Mouse (Mus musculus): ENCODE measurements around the gene Gas1. TPM values are rescaled to one million over a fixed set of nuclear protein-coding genes. Genes with fewer than 3 reads are reported as not detected.
A peak's percentile ranks its signal among the peaks of the same experiment; 100 is the strongest.

Gene Gas1
- polyA plus RNA-seq, 1 experiment from 2014 or later, result 201 TPM

DNA sequence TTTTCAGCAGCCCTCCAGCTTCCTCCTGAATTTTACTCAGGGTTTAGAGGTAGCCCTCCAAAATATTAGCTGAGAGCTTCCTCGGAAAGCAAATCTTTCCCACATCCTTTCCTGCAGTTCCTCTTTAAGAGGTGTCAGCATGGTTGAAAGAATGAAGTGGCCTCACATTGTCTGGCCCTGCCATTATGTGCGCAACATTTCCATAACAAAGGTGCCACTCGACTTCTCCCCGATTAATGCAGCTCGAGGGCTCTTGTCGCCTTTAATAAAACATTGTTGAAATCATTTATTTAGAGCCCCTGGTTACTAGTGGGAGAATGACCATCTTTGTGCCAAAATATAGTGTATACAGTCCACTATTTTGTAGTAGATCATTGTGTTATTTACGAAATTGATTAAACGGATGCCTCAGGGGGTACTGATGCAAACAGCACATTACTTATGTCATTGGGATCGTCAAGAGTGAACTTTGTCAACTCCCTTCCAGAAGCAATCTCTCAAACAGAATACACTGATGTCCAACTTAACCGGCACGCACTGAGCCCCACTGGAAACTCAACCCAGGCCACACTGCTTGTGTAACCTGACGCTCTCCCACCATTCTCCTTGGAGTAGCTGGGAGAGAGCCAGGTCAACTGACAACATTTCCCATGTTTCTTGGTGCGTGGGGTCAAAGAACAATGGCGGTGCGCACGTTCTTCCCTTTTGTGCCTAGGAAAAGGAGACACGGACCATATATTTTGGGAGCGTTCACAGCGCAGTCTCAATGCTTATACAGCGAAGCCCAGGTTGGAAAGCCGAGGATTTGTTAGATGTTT, 6.1 kb downstream of the Gas1 start:
- ATAC-seq (ENCODE audit: insufficient number of reproducible peaks, low FRiP score, low TSS enrichment, low read depth) (no peak), DNase-seq (ENCODE audit: low spot score) (no peak)
- Histone ChIP-seq H3K9me3 (ENCODE audit: control insufficient read depth, low read length) (no peaks in the 10 kb centered on the region), H3K4me2 (ENCODE audit: low read depth, severe bottlenecking) (no peak overlapping the region), H3K9ac (ENCODE audit: low read length) (no peak overlapping the region), H3K27me3 (ENCODE audit: control insufficient read depth, insufficient read depth, low read length) (no peaks in the 10 kb centered on the region), H3K36me3 (ENCODE audit: control insufficient read depth, insufficient read depth, low read length) (no peaks in the 10 kb centered on the region), H3K4me3 (ENCODE audit: low read depth, low read length) (no peak overlapping the region), H3K4me1 (ENCODE audit: control insufficient read depth, insufficient read depth, low read length) (peaks cover 14% of the 10 kb centered on the region), H3K27ac (replicated peaks; ENCODE audit: low read depth, low read length) (no peak overlapping the region)
- WGBS, result 74% methylated on average over 21 of the region's 21 CpGs

DNA sequence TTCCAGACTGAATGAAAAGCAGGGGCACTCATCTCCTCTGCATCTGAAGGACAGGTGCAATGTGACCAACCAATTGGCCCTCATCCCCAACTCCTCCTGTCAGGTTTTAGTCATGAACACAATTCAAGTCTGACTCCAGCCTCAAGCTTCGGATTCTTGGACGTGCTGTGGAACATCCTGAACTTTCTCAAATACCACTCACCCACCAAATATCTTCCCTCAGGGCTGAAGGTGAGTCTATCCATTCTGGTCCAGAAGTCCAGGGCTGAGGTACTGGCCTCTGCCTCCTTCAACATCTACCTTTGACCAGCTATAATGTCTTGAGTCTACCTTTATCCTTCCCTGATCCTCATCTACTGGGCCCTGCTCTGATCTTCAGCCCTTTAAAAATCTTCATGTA, 8.1 kb downstream of the Gas1 start:
- 95% methylated on average over 2 of the region's 2 CpGs for WGBS
- Histone ChIP-seq H3K9ac (ENCODE audit: low read length) (no peak overlapping the region), H3K4me2 (ENCODE audit: low read depth, severe bottlenecking) (no peak overlapping the region), H3K36me3 (ENCODE audit: control insufficient read depth, insufficient read depth, low read length) (no peaks in the 10 kb centered on the region), H3K4me3 (ENCODE audit: low read depth, low read length) (no peak overlapping the region), H3K27me3 (ENCODE audit: control insufficient read depth, insufficient read depth, low read length) (no peaks in the 10 kb centered on the region), H3K4me1 (ENCODE audit: control insufficient read depth, insufficient read depth, low read length) (peaks cover 14% of the 10 kb centered on the region), H3K27ac (replicated peaks; ENCODE audit: low read depth, low read length) (no peak overlapping the region), H3K9me3 (ENCODE audit: control insufficient read depth, low read length) (no peaks in the 10 kb centered on the region)
- DNase-seq (ENCODE audit: low spot score), result no peak
- no peak for ATAC-seq (ENCODE audit: insufficient number of reproducible peaks, low FRiP score, low TSS enrichment, low read depth)

DNA sequence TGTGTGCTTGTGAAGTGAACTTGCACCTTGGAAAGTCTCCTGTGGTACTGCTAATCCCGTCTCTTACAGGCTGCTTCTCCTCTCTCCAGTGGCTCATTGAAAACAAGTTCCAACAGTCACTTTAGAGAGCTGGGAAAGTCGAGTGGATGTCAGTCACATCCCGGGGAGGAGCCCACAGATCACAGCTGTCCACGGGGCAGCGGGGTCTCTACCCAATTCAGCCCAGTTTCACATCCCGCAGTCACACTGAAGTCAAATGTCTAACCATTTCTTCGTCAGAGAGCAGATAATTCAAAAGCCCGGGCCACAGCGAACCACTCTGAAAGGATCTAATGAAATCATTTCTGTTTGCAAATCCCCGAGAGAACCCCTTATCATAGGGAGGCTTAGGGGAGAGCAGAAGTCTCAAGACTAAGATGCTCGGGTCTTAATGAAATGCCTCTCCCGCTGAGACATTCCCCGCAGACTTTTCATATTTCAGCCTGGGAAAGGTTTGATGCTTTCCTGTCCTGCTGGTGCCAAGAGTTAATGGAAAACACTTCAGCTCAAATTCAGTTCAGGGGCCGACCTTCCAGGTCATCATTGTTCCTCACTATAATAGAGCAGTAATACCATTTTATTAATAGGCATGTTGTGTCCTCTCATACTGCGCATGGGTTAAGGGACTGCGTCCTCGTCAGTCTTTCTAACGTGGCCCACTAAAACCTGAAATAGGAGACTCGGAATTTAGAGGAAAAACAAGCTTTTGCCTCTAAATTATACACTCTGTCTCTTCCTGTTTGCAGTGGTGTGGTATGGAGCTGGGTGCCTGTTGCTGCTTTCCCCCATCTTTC, 20.7 kb downstream of the Gas1 start:
- 0 out of 2 replicates have a peak, but pooled peaks cover 4% of the 10 kb centered on the region for H3K9me3 ChIP-seq (ENCODE audit: control insufficient read depth, low read length)
- no peak for ATAC-seq (ENCODE audit: insufficient number of reproducible peaks, low FRiP score, low TSS enrichment, low read depth)
- H3K4me2 ChIP-seq (ENCODE audit: low read depth, severe bottlenecking), result no peak overlapping the region
- H3K4me1 ChIP-seq (ENCODE audit: control insufficient read depth, insufficient read depth, low read length), result 0 out of 2 replicates have a peak, but pooled peaks cover 6% of the 10 kb centered on the region
- no peak overlapping the region for H3K27ac ChIP-seq (replicated peaks; ENCODE audit: low read depth, low read length)
- H3K4me3 ChIP-seq (ENCODE audit: low read depth, low read length), result no peak overlapping the region
- no peak overlapping the region for H3K9ac ChIP-seq (ENCODE audit: low read length)
- 28% methylated on average over 19 of the region's 19 CpGs for WGBS
- no peaks in the 10 kb centered on the region for H3K36me3 ChIP-seq (ENCODE audit: control insufficient read depth, insufficient read depth, low read length)
- no peak for DNase-seq (ENCODE audit: low spot score)
- H3K27me3 ChIP-seq (ENCODE audit: control insufficient read depth, insufficient read depth, low read length), result no peaks in the 10 kb centered on the region

GRCm38 (mm10) chr13:60154170-60154569, 23.0 kb downstream of the Gas1 start:
- H3K4me3 ChIP-seq (ENCODE audit: low read depth, low read length), result no peak overlapping the region
- H3K9me3 ChIP-seq (ENCODE audit: control insufficient read depth, low read length), result 0 out of 2 replicates have a peak, but pooled peaks cover 4% of the 10 kb centered on the region
- H3K4me1 ChIP-seq (ENCODE audit: control insufficient read depth, insufficient read depth, low read length), result 0 out of 2 replicates have a peak, but pooled peaks cover 6% of the 10 kb centered on the region
- WGBS, result 94% methylated on average over 3 of the region's 3 CpGs
- no peaks in the 10 kb centered on the region for H3K36me3 ChIP-seq (ENCODE audit: control insufficient read depth, insufficient read depth, low read length)
- no peak overlapping the region for H3K4me2 ChIP-seq (ENCODE audit: low read depth, severe bottlenecking)
- no peak for DNase-seq (ENCODE audit: low spot score)
- H3K9ac ChIP-seq (ENCODE audit: low read length), result no peak overlapping the region
- no peaks in the 10 kb centered on the region for H3K27me3 ChIP-seq (ENCODE audit: control insufficient read depth, insufficient read depth, low read length)
- no peak for ATAC-seq (ENCODE audit: insufficient number of reproducible peaks, low FRiP score, low TSS enrichment, low read depth)
- no peak overlapping the region for H3K27ac ChIP-seq (replicated peaks; ENCODE audit: low read depth, low read length)

DNA sequence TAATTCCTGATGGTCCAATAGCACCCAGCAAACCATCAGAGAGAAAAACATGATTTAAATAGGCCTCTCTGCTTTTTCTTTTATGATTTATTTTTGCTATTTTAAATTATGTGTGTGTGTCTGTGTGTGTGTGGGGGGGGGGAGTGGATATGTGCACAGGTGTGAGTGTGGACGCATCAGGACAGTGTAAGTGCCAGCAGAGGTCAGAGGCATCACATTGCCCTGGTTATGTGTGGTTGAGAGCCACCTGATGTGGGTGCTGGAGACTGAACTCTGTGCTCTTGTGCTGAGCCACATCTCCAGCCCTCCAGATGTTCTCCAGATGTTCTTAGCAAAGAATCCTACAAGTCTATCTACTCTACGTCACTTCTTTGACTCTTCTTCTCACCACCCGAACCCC, 28.9 kb downstream of the Gas1 start:
- Histone ChIP-seq H3K27ac (replicated peaks; ENCODE audit: low read depth, low read length) (0 out of 2 replicates have a peak overlapping the region, but pooled peaks have one; percentile 76), H3K4me1 (ENCODE audit: control insufficient read depth, insufficient read depth, low read length) (peaks cover 21% of the 10 kb centered on the region), H3K4me2 (ENCODE audit: low read depth, severe bottlenecking) (no peak overlapping the region), H3K4me3 (ENCODE audit: low read depth, low read length) (no peak overlapping the region), H3K9me3 (ENCODE audit: control insufficient read depth, low read length) (no peaks in the 10 kb centered on the region), H3K27me3 (ENCODE audit: control insufficient read depth, insufficient read depth, low read length) (no peaks in the 10 kb centered on the region), H3K9ac (ENCODE audit: low read length) (no peak overlapping the region), H3K36me3 (ENCODE audit: control insufficient read depth, insufficient read depth, low read length) (no peaks in the 10 kb centered on the region)
- ATAC-seq (ENCODE audit: insufficient number of reproducible peaks, low FRiP score, low TSS enrichment, low read depth) (no peak; the same call in 1 of the 2 replicates), DNase-seq (ENCODE audit: low spot score) (no peak)
- 52% methylated on average over 3 of the region's 3 CpGs for WGBS

DNA sequence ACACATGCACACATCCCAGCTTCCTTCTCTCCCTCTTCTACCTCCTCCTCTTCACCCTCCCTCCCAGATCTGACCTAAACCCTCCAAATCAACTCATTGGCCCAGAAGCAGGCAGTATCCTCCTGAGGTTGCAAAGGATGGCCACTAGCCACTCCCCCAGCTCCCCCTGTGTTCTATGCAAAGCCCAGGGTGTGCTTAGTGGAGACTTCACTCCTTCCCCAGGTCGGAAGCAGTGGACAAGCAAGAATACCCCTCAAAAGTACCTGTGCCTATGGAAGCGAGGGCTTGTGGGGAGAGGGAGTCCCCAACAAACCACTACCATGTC, 29.3 kb downstream of the Gas1 start:
- Histone ChIP-seq H3K9ac (ENCODE audit: low read length) (peak overlapping the region; percentile 59), H3K4me2 (ENCODE audit: low read depth, severe bottlenecking) (peak overlapping the region; percentile 45; the same call in 1 of the 2 replicates), H3K9me3 (ENCODE audit: control insufficient read depth, low read length) (no peaks in the 10 kb centered on the region), H3K4me1 (ENCODE audit: control insufficient read depth, insufficient read depth, low read length) (peaks cover 21% of the 10 kb centered on the region), H3K36me3 (ENCODE audit: control insufficient read depth, insufficient read depth, low read length) (no peaks in the 10 kb centered on the region), H3K4me3 (ENCODE audit: low read depth, low read length) (no peak overlapping the region), H3K27ac (replicated peaks; ENCODE audit: low read depth, low read length) (peak overlapping the region; percentile 76; the same call in 1 of the 2 replicates), H3K27me3 (ENCODE audit: control insufficient read depth, insufficient read depth, low read length) (no peaks in the 10 kb centered on the region)
- DNase-seq (ENCODE audit: low spot score), result no peak
- 0 out of 2 replicates have a peak, but pooled peaks have one; percentile 15 for ATAC-seq (ENCODE audit: insufficient number of reproducible peaks, low FRiP score, low TSS enrichment, low read depth)
- 72% methylated on average over 2 of the region's 2 CpGs for WGBS

GRCm38 (mm10) chr13:60146994-60147856, 29.9 kb downstream of the Gas1 start:
- DNase-seq (ENCODE audit: low spot score) (peak; percentile 74), ATAC-seq (ENCODE audit: insufficient number of reproducible peaks, low FRiP score, low TSS enrichment, low read depth) (peak; percentile 65)
- no peaks in the 10 kb centered on the region for H3K27me3 ChIP-seq (ENCODE audit: control insufficient read depth, insufficient read depth, low read length)
- H3K36me3 ChIP-seq (ENCODE audit: control insufficient read depth, insufficient read depth, low read length), result no peaks in the 10 kb centered on the region
- H3K4me2 ChIP-seq (ENCODE audit: low read depth, severe bottlenecking), result peak overlapping the region; percentile 45
- H3K4me3 ChIP-seq (ENCODE audit: low read depth, low read length), result peak overlapping the region; percentile 17
- H3K4me1 ChIP-seq (ENCODE audit: control insufficient read depth, insufficient read depth, low read length), result peaks cover 24% of the 10 kb centered on the region
- H3K9ac ChIP-seq (ENCODE audit: low read length), result peak overlapping the region; percentile 59
- peak overlapping the region; percentile 76 for H3K27ac ChIP-seq (replicated peaks; ENCODE audit: low read depth, low read length)
- whole genome bisulfite sequencing, result 1% methylated on average over 21 of the region's 21 CpGs
- H3K9me3 ChIP-seq (ENCODE audit: control insufficient read depth, low read length), result no peaks in the 10 kb centered on the region

DNA sequence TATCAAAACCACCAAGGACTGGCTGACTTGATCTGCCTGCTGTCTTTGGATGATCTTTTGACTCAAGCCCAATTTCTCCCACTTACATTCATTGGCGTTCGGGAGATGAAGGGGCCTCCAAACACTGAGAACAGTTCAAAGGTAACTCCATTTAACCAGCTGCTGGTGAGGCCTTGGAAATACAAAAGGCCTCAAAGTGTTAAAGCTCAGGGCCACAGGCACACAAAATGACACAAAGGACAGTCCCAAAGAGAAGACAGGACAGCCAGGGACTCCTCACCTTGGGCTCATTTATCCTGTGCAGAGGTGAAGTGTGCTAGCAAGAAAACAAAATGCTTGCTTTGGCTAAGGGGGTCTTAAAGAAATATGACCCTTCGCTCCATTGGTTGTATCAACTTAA, 30.9 kb downstream of the Gas1 start:
- Histone ChIP-seq H3K4me3 (ENCODE audit: low read depth, low read length) (no peak overlapping the region), H3K27me3 (ENCODE audit: control insufficient read depth, insufficient read depth, low read length) (no peaks in the 10 kb centered on the region), H3K4me1 (ENCODE audit: control insufficient read depth, insufficient read depth, low read length) (peaks cover 27% of the 10 kb centered on the region), H3K9me3 (ENCODE audit: control insufficient read depth, low read length) (no peaks in the 10 kb centered on the region), H3K9ac (ENCODE audit: low read length) (no peak overlapping the region), H3K36me3 (ENCODE audit: control insufficient read depth, insufficient read depth, low read length) (no peaks in the 10 kb centered on the region), H3K4me2 (ENCODE audit: low read depth, severe bottlenecking) (no peak overlapping the region), H3K27ac (replicated peaks; ENCODE audit: low read depth, low read length) (no peak overlapping the region)
- WGBS, result 32% methylated on average over 3 of the region's 3 CpGs
- no peak for DNase-seq (ENCODE audit: low spot score)
- ATAC-seq (ENCODE audit: insufficient number of reproducible peaks, low FRiP score, low TSS enrichment, low read depth), result no peak

Measured in limb, embryonic 11.5 days (tissue).